Mouse (Mus musculus) lung, adult 2 months (tissue): ENCODE measurements at regions not wholly inside any gene's neighbourhood (a gene's known extent, or its start where the extent isn't known, plus 50 kb on each side); places are given as distances from the start of the nearest gene placed in this dataset.

Experiments used
- DNase-seq: peaks from one replicate; pipeline ENCODE4 v3.0.0; 2022
- H3K4me1 ChIP-seq: fragments of 200-500 bp; 2 replicates; pipeline ENCODE4 v1.6.1; 2011; ENCODE audit warnings: low read length; ENCODE audit not compliant: control insufficient read depth, insufficient read depth
- H3K4me3 ChIP-seq: fragments of 200-500 bp; replicated peaks from 2 replicates; pipeline ENCODE3; 2011; ENCODE audit warnings: low read depth, mild to moderate bottlenecking, control low read depth, low read length; ENCODE audit errors: extremely low read depth
- CTCF ChIP-seq: fragments of 200-500 bp; IDR thresholded peaks from 2 replicates; pipeline ENCODE4 v1.5.1; 2011; ENCODE audit warnings: mild to moderate bottlenecking, low read length, control low read depth; ENCODE audit not compliant: insufficient read depth
- POLR2A ChIP-seq: fragments of 200-500 bp; IDR thresholded peaks from 2 replicates; pipeline ENCODE4 v1.6.1; 2011; ENCODE audit warnings: low read depth, mild to moderate bottlenecking, control low read depth, low read length, borderline replicate concordance; ENCODE audit errors: extremely low read depth
- WGBS: fragments of 180-500 bp; shearing (Covaris S2); methylation state at CpG from one replicate; pipeline ENCODE4 v1.1.7; 2018; 5-methylcytosine and 5-hydroxymethylcytosine counted together

DNA sequence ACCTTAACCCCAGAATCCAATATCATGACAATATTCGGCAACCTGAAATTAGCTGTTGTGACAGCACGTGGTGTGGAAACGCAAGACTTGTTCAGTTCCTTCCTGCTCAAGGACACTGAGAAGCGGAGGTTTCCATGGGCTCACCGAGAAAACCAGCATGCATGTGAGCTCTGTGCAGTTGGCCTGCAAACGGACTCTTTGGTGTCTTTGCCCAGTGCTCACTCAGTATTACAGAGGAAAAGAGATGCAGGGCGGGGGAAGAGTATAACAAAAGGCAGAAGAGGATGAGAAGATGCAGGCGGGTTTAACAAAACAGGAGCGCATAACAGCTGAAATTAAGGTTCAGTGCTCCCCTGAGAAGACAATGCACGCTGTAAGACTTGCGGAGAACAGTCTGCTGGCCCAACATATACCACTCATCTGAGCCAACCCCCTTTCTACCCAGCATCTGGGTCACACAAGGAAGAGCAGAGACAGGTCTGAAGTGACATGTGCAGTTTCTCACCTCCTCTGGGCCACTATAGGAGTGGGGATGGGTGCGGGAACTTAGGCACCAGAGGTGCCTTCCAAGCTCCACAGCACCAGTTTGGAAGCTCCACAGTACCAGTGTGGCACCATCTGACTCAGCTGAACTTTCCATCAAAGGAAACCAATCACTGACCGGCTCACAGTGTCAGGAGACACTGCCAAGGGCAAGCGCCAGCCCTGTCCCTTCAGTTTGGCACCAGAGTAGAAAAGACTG is 133.6 kb upstream of the Klf7 start:
- WGBS: 81% methylated on average over 14 of the region's 14 CpGs
- TF ChIP-seq CTCF (no peak), POLR2A (no peak)
- DNase-seq: no peak
- H3K4me3 ChIP-seq: no peak overlapping the region
- H3K4me1 ChIP-seq: no peaks in the 10 kb centered on the region

DNA sequence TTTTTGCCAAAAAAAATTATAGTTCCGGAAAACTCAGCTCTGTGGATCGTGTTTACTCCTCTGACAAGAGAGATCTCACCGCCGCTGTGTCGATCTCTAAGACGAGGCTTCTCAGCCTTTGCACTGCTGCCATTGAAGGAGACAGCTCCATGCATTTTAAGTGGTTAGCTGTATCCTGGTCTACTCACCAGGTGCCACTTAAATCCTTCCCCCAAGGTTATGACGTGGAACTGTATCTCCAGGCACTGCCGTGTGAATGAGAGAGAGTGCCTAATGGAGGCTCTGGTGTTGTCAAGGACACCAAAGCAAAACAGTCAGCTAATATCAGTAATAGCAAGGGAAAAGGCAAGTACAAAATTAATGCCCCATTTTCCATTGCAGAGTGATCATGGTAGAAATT is 132.6 kb upstream of the Klf7 start:
- TF ChIP-seq POLR2A: no peak
- TF ChIP-seq CTCF: no peak
- 92% methylated on average over 8 of the region's 8 CpGs for WGBS

DNA sequence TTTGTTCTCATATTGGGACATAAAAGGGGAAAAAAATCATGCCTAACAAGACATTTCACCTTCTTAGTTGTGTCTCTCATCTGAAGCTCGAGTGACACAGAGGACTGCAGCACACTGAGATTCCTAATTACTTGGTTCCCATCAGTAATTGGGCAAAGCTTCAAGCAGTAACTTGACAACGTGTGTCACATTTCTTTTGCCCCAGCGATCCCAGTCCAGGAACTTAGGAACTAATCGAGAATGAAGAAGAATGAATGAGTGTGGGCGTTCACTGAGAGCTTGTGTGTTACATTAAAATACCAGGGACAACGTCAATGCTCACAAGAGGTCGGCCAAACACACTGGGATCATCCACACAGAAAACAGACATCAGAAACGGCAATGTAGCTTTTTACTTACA is 131.9 kb upstream of the Klf7 start:
- DNase-seq: no peak
- WGBS: 73% methylated on average over 8 of the region's 8 CpGs
- TF ChIP-seq POLR2A: no peak
- no peak for TF ChIP-seq CTCF
- Histone ChIP-seq H3K4me3 (no peak overlapping the region), H3K4me1 (no peaks in the 10 kb centered on the region)

More for the DNA sequence above, 132.6 kb upstream of the Klf7 start:
- no peaks in the 10 kb centered on the region for H3K4me1 ChIP-seq
- H3K4me3 ChIP-seq: no peak overlapping the region
- no peak for DNase-seq

DNA sequence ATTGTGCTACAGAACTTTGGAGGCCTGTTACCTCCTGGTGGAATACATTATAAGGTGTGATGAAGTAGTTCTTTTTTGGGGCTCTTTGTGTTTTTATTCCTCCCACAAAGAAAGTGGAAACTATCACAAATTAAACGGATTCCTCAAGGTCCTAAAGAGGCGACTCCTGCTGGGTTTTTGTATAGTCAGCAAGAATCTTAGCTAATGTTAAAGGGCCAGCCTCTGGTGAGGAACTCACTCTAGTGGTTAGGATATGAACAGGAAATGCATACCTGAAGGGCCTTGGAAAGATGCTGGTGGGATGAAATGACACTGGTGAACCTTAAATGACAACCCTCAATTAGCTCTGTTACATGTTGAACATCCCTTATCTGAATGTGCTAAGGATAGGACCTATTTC is 120.3 kb upstream of the Klf7 start:
- no peak for TF ChIP-seq POLR2A
- no peak for TF ChIP-seq CTCF
- Histone ChIP-seq H3K4me3 (no peak overlapping the region), H3K4me1 (no peaks in the 10 kb centered on the region)
- 73% methylated on average over 2 of the region's 2 CpGs for WGBS
- no peak for DNase-seq

DNA sequence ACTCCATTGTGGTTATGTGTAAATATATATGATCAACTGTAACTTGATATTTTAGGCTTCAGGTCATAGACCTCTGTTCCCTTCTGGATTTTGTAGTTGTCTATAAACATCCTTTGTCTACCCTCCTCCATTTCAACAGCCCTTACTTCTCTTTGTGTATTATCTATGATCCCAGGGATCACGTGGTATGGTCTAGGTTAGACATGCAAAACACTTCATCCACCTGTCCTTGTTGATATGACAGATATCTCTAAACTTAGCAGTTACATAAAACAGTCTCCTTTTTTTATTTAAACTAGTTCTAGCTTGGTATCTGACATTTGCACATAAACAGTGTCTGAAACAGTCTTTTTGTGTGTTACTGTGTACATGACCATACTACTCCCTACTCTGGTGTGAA is 107.6 kb upstream of the Klf7 start:
- no peak overlapping the region for H3K4me3 ChIP-seq
- 88% methylated on average over 1 of the region's 1 CpGs for WGBS
- TF ChIP-seq CTCF (no peak), POLR2A (no peak)
- no peak for DNase-seq
- peaks cover 6% of the 10 kb centered on the region for H3K4me1 ChIP-seq

DNA sequence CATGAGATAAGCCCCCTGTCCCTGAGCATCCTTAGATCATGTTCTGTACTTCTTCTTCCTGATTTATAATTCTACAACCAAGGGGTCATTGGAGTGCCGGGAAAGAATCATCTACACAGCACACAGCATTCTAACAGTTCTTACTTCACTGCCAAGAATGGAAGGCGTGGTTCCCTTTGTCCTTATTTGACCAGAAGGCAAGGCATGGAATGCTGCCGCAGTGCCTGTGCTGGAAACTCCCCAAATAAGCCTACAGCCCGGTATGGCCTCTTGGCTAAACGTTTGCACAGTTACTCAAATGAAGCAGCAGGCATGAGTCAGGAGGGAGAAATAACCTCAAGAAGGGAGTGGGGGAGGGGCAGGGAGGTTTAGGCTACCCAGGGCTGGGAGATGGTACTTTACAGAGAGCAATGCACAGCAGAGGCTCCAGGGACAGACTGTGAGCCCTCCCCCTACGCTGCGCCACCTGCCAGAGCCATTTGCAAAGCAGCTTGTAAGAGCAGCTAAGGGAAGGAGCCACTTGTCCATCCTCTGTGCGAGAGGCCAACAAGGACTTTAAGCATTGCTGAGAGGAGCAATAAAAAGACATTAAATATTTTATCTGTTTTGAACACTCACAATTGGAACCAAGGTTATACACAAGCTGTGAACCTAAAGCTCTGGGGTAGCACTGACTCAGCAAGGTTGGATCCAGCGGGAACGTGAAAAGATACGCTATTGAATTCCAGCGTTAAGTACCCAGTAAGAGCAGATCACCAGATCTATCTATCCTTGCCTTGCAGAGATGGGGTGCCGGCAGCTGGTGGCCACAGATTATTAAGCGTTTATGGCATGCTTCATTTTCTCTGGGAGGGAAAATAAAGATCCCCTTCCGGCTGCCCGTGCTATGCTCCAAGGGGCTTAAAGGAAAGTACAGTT is 104.2 kb upstream of the Klf7 start:
- Histone ChIP-seq H3K4me1 (peaks cover 11% of the 10 kb centered on the region), H3K4me3 (no peak overlapping the region)
- 48% methylated on average over 16 of the region's 16 CpGs for WGBS
- DNase-seq: peak; percentile 31
- TF ChIP-seq CTCF: no peak
- no peak for TF ChIP-seq POLR2A

GRCm38 (mm10) chr1:64223779-64224687 is 102.0 kb upstream of the Klf7 start:
- Histone ChIP-seq H3K4me3 (no peak overlapping the region), H3K4me1 (peaks cover 11% of the 10 kb centered on the region)
- TF ChIP-seq POLR2A (no peak), CTCF (no peak)
- WGBS: 51% methylated on average over 19 of the region's 19 CpGs
- DNase-seq: no peak

GRCm38 (mm10) chr1:64222475-64222874 is 100.4 kb upstream of the Klf7 start:
- Histone ChIP-seq H3K4me3 (no peak overlapping the region), H3K4me1 (peaks cover 11% of the 10 kb centered on the region)
- TF ChIP-seq POLR2A: no peak
- no peak for TF ChIP-seq CTCF
- no peak for DNase-seq
- 29% methylated on average over 2 of the region's 2 CpGs for WGBS

DNA sequence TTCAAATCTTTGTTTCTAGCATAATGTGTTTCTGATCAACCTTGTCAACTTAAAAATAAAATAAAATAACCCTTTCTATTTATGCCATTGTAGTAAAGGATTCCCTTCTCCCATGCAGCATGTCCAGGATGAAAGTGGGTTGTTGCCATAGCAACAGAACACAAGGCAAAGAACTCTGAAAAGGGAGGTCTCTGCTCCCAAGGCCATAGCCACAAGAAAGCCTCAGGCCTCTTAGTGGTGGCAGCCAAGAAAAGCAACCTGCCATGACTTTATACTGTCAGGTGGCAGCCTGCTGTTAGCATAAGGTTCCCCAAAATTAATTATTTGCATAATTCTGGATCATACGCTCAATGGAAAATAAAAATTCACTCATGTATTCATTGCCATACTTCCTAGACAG is 98.4 kb upstream of the Klf7 start:
- Histone ChIP-seq H3K4me3 (no peak overlapping the region), H3K4me1 (peaks cover 7% of the 10 kb centered on the region; the same call in 1 of the 2 replicates)
- TF ChIP-seq POLR2A (no peak), CTCF (no peak)
- no peak for DNase-seq
- WGBS: 96% methylated on average over 1 of the region's 1 CpGs

GRCm38 (mm10) chr1:64220040-64220439 is 98.0 kb upstream of the Klf7 start:
- no peak for TF ChIP-seq POLR2A
- TF ChIP-seq CTCF: no peak
- WGBS: 85% methylated on average over 5 of the region's 5 CpGs
- H3K4me3 ChIP-seq: no peak overlapping the region
- peaks cover 7% of the 10 kb centered on the region; the same call in 1 of the 2 replicates for H3K4me1 ChIP-seq
- DNase-seq: no peak
